14 mouse cellular contexts compared by ENCODE assay signal in genomic region chr9:75781600-75781999, GRCm38 (mm10). TPM values are rescaled to one million over a fixed set of nuclear protein-coding genes. Genes with fewer than 3 reads are reported as not detected.
A peak's percentile ranks its signal among the peaks of the same experiment; 100 is the strongest.
DNase-seq lines count a peak whose midpoint lies in the region; ATAC-seq and TF ChIP-seq lines count a peak whose summit lies in the region.
"Had no signal": no experiment of that assay in that cellular context is flagged by ENCODE, and none has a peak within 500 bp of the region (broad histone marks: within the 10 kb centered on the region; RNA-seq: fewer than 3 reads in every experiment).

No protein-coding gene starts in this region.

- intact Hi-C loops in heart, adult 2 months (cut with DNase I): no loop called here

- H3K9me3 ChIP-seq in heart, embryonic 11.5 days (replicated peaks; ENCODE audit: control insufficient read depth, low read length): no peaks in the 10 kb centered on the region
- no peaks in the 10 kb centered on the region for H3K9me3 ChIP-seq in lung, embryonic 15.5 days
- no peaks in the 10 kb centered on the region for H3K9me3 ChIP-seq in intestine, embryonic 14.5 days (ENCODE audit: control insufficient read depth, low read length)
- no peaks in the 10 kb centered on the region for H3K9me3 ChIP-seq in neural tube, embryonic 13.5 days
- H3K9me3 ChIP-seq in liver, postnatal 0 days (ENCODE audit: low read length): no peaks in the 10 kb centered on the region

- no peak for TF ChIP-seq POLR2A in heart, adult 2 months (IDR thresholded peaks at IDR 0.05; ENCODE audit: insufficient read depth, low read depth, low read length)

- 30% methylated on average over 5 of the region's 5 CpGs for WGBS in heart, embryonic 11.5 days (ENCODE audit: insufficient replicate concordance)
- 27% methylated on average over 5 of the region's 5 CpGs for WGBS in heart, adult 2 months
- 19% methylated on average over 5 of the region's 5 CpGs for WGBS in lung, embryonic 15.5 days
- WGBS in intestine, embryonic 14.5 days: 13% methylated on average over 5 of the region's 5 CpGs
- 10% methylated on average over 5 of the region's 5 CpGs for WGBS in neural tube, embryonic 13.5 days
- 50% methylated on average over 5 of the region's 5 CpGs for WGBS in liver, postnatal 0 days (ENCODE audit: insufficient replicate concordance)

- peak overlapping the region; percentile 42; the same call in 1 of the 2 replicates for H3K27ac ChIP-seq in heart, embryonic 11.5 days (ENCODE audit: low read depth, low read length)
- no peak overlapping the region for H3K27ac ChIP-seq in heart, adult 2 months
- no peak overlapping the region for H3K27ac ChIP-seq in lung, embryonic 15.5 days
- H3K27ac ChIP-seq in intestine, embryonic 14.5 days (ENCODE audit: low read depth): no peak overlapping the region
- H3K27ac ChIP-seq in neural tube, embryonic 13.5 days (replicated peaks): no peak overlapping the region
- H3K27ac ChIP-seq in liver, postnatal 0 days (ENCODE audit: low read depth): no peak overlapping the region

- TF ChIP-seq CTCF in heart, adult 2 months (IDR thresholded peaks at IDR 0.05): no peak
- TF ChIP-seq CTCF in liver, postnatal 0 days (IDR thresholded peaks at IDR 0.05; ENCODE audit: low read depth): no peak

- TF ChIP-seq EP300 in heart, adult 2 months (IDR thresholded peaks at IDR 0.05; ENCODE audit: insufficient read depth, low read depth, low read length): no peak
- TF ChIP-seq EP300 in liver, postnatal 0 days (IDR thresholded peaks at IDR 0.05; ENCODE audit: low read depth): no peak

- no peaks in the 10 kb centered on the region for H3K36me3 ChIP-seq in heart, embryonic 11.5 days (ENCODE audit: control insufficient read depth, insufficient read depth, low read length)
- no peaks in the 10 kb centered on the region for H3K36me3 ChIP-seq in heart, adult 2 months (ENCODE audit: control insufficient read depth, insufficient read depth, low read length)
- no peaks in the 10 kb centered on the region for H3K36me3 ChIP-seq in lung, embryonic 15.5 days
- H3K36me3 ChIP-seq in intestine, embryonic 14.5 days (ENCODE audit: control insufficient read depth, insufficient read depth, low read length): no peaks in the 10 kb centered on the region
- no peaks in the 10 kb centered on the region for H3K36me3 ChIP-seq in neural tube, embryonic 13.5 days
- no peaks in the 10 kb centered on the region for H3K36me3 ChIP-seq in liver, postnatal 0 days (replicated peaks; ENCODE audit: insufficient read depth, low read length)

- H3K4me2 ChIP-seq in heart, embryonic 11.5 days: peak overlapping the region; percentile 54
- H3K4me2 ChIP-seq in lung, embryonic 15.5 days: peak overlapping the region; percentile 55
- peak overlapping the region; percentile 50 for H3K4me2 ChIP-seq in intestine, embryonic 14.5 days (ENCODE audit: low read length)
- peak overlapping the region; percentile 11 for H3K4me2 ChIP-seq in neural tube, embryonic 13.5 days
- H3K4me2 ChIP-seq in liver, postnatal 0 days (ENCODE audit: low read depth, low read length): no peak overlapping the region

- no peak for DNase-seq in heart, adult 2 months
- no peak for DNase-seq in lung, postnatal 10 days
- no peak for DNase-seq in intestine, embryonic 14.5 days (ENCODE audit: low spot score)
- DNase-seq in liver, postnatal 0 days: no peak
- DNase-seq in thymus, postnatal 36 days: no peak
- DNase-seq: liver; right cerebral cortex, postnatal 25 days had no signal

- ATAC-seq in heart, embryonic 11.5 days (replicated peaks; ENCODE audit: insufficient number of reproducible peaks, low FRiP score, low TSS enrichment): no peak
- no peak for ATAC-seq in lung, embryonic 15.5 days (ENCODE audit: borderline replicate concordance, extremely low read depth, low FRiP score, low TSS enrichment)
- ATAC-seq in intestine, embryonic 14.5 days (replicated peaks; ENCODE audit: low FRiP score, low TSS enrichment, low read depth): no peak
- ATAC-seq in neural tube, embryonic 13.5 days (ENCODE audit: low read depth): no peak; the same call in 1 of the 2 replicates
- ATAC-seq in liver, postnatal 0 days: no peak
- ATAC-seq: inflammation-experienced regulatory T-cells, adult 6 months had no signal

- H3K27me3 ChIP-seq in heart, embryonic 11.5 days (ENCODE audit: control insufficient read depth, insufficient read depth, low read length): no peaks in the 10 kb centered on the region
- H3K27me3 ChIP-seq in heart, adult 2 months (ENCODE audit: control insufficient read depth, insufficient read depth, low read length): no peaks in the 10 kb centered on the region
- H3K27me3 ChIP-seq in lung, embryonic 15.5 days: no peaks in the 10 kb centered on the region
- H3K27me3 ChIP-seq in intestine, embryonic 14.5 days (replicated peaks; ENCODE audit: control insufficient read depth, insufficient read depth, low read length): no peaks in the 10 kb centered on the region
- no peaks in the 10 kb centered on the region for H3K27me3 ChIP-seq in neural tube, embryonic 13.5 days
- no peaks in the 10 kb centered on the region for H3K27me3 ChIP-seq in liver, postnatal 0 days (ENCODE audit: insufficient read depth, low read length)

- peak overlapping the region; percentile 17; the same call in 1 of the 2 replicates for H3K9ac ChIP-seq in heart, embryonic 11.5 days (ENCODE audit: low read depth, low read length)
- H3K9ac ChIP-seq in heart, adult 2 months (ENCODE audit: low read depth, low read length): no peak overlapping the region
- peak overlapping the region; percentile 27; the same call in 1 of the 2 replicates for H3K9ac ChIP-seq in lung, embryonic 15.5 days
- no peak overlapping the region for H3K9ac ChIP-seq in intestine, embryonic 14.5 days (ENCODE audit: low read length)
- H3K9ac ChIP-seq in neural tube, embryonic 13.5 days: no peak overlapping the region
- no peak overlapping the region for H3K9ac ChIP-seq in liver, postnatal 0 days (replicated peaks)

- 0 out of 2 replicates have a peak overlapping the region, but pooled peaks have one; percentile 12 for H3K4me3 ChIP-seq in heart, embryonic 11.5 days (ENCODE audit: low read depth, low read length)
- no peak overlapping the region for H3K4me3 ChIP-seq in heart, adult 2 months
- peak overlapping the region; percentile 25 for H3K4me3 ChIP-seq in lung, embryonic 15.5 days
- H3K4me3 ChIP-seq in intestine, embryonic 14.5 days (ENCODE audit: low read depth, low read length): peak overlapping the region; percentile 19
- H3K4me3 ChIP-seq in neural tube, embryonic 13.5 days: no peak overlapping the region
- no peak overlapping the region for H3K4me3 ChIP-seq in liver, postnatal 0 days (ENCODE audit: low read depth, low read length)

- H3K4me1 ChIP-seq in heart, embryonic 11.5 days (ENCODE audit: control insufficient read depth, insufficient read depth, low read length): no peaks in the 10 kb centered on the region
- no peaks in the 10 kb centered on the region for H3K4me1 ChIP-seq in heart, adult 2 months (ENCODE audit: control insufficient read depth, insufficient read depth, low read length)
- H3K4me1 ChIP-seq in lung, embryonic 15.5 days: peaks cover 21% of the 10 kb centered on the region
- peaks cover 9% of the 10 kb centered on the region for H3K4me1 ChIP-seq in intestine, embryonic 14.5 days (replicated peaks; ENCODE audit: control insufficient read depth, insufficient read depth, low read length)
- H3K4me1 ChIP-seq in neural tube, embryonic 13.5 days (replicated peaks): peaks cover 12% of the 10 kb centered on the region
- no peaks in the 10 kb centered on the region for H3K4me1 ChIP-seq in liver, postnatal 0 days (ENCODE audit: insufficient read depth)

- no peaks in the 10 kb centered on the region for H3K79me2 ChIP-seq in heart, adult 2 months (replicated peaks; ENCODE audit: control insufficient read depth, insufficient read depth, low read length)

RNA-seq across cellular contexts. Expression of gene Bmp5, which starts 6.4 kb away (rescaled TPM):
- 11.2 and 14.5 TPM in 2 replicates for polyA plus RNA-seq in heart, embryonic 11.5 days (2014; fragmentation: Nextera tagmentation; extraction: Ambion mirVana)
- under 1 TPM; 0.65 to 0.68 TPM for total RNA-seq in heart, adult 2 months (2021)
- polyA plus RNA-seq in heart, adult 2 months (2012; rRNA removed): 0.43 and 0.67 TPM in 2 replicates
- 32.8 and 34.3 TPM in 2 replicates for polyA plus RNA-seq in lung, embryonic 15.5 days (2015; fragmentation: Nextera tagmentation; extraction: Ambion mirVana)
- 9.8 and 11.2 TPM in 2 replicates for polyA plus RNA-seq in intestine, embryonic 14.5 days (2014; fragmentation: Nextera tagmentation; extraction: Ambion mirVana)
- polyA plus RNA-seq in neural tube, embryonic 13.5 days (2015; fragmentation: Nextera tagmentation; extraction: Ambion mirVana): 3.9 and 4.5 TPM in 2 replicates
- polyA plus RNA-seq in liver, postnatal 0 days (2015; fragmentation: Nextera tagmentation; extraction: Ambion mirVana): 2.4 and 3.0 TPM in 2 replicates
- total RNA-seq: common myeloid progenitor, adult 5-6 weeks; megakaryocyte, adult 5-6 weeks; neutrophil, adult 5-6 weeks had no signal
- polyA plus RNA-seq: inflammation-experienced regulatory T-cells, adult 6 months had no signal

Comparison
In these comparisons a context has a peak if more than half of its experiments do, and no peak if none do; other contexts are left out.
1. H3K4me3 ChIP-seq: peak in heart, embryonic 11.5 days (single experiment), lung, embryonic 15.5 days (single experiment) and intestine, embryonic 14.5 days (single experiment); none in heart, adult 2 months (single experiment), neural tube, embryonic 13.5 days (single experiment) and liver, postnatal 0 days (single experiment).
2. H3K9ac ChIP-seq: peak in heart, embryonic 11.5 days (single experiment) and lung, embryonic 15.5 days (single experiment); none in heart, adult 2 months (single experiment), intestine, embryonic 14.5 days (single experiment), neural tube, embryonic 13.5 days (single experiment) and liver, postnatal 0 days (single experiment).